Mouse (Mus musculus): ENCODE measurements at regions not wholly inside any gene's neighbourhood (a gene's known extent, or its start where the extent isn't known, plus 50 kb on each side); places are given as distances from the start of the nearest gene placed in this dataset.

DNA sequence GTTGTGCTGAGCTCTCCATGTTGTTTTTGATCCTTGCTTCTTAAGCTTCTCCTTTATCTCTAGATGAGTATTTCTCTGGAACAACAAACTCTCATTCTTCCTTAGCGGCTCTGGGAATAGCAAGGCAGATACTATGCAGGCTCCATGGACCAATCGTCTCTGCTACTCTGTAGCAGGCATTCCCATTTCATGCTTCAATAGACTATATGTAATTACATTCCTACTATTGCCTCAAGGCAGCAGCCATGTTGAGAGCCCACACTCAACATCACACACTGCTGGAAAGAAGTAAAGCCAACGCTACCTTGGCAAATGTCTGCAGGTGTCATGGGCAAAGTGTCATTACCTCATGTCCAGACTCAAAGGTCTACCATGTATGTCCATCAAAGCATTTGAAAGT lies 119.6 kb upstream of the E2f7 start:
- no peaks in the 10 kb centered on the region for H3K27me3 ChIP-seq (ENCODE audit: control insufficient read depth, insufficient read depth, low read length)
- no peaks in the 10 kb centered on the region for H3K4me1 ChIP-seq (ENCODE audit: control insufficient read depth, insufficient read depth, low read length)
- 88% methylated on average over 3 of the region's 3 CpGs for WGBS
- H3K4me3 ChIP-seq (replicated peaks; ENCODE audit: low read length), result no peak overlapping the region
- no peak for ATAC-seq (ENCODE audit: insufficient read depth, low FRiP score)
- no peaks in the 10 kb centered on the region for H3K36me3 ChIP-seq (ENCODE audit: control insufficient read depth, insufficient read depth, low read length)
- no peak overlapping the region for H3K27ac ChIP-seq (ENCODE audit: low read length)
- no peak overlapping the region for H3K9ac ChIP-seq (ENCODE audit: low read length)
- H3K4me2 ChIP-seq (ENCODE audit: low read depth, low read length), result no peak overlapping the region
- H3K9me3 ChIP-seq (replicated peaks; ENCODE audit: control insufficient read depth, low read length), result no peaks in the 10 kb centered on the region

- Histone ChIP-seq H3K27me3 (ENCODE audit: control insufficient read depth, insufficient read depth, low read length) (no peaks in the 10 kb centered on the region), H3K4me3 (replicated peaks; ENCODE audit: low read length) (no peak overlapping the region), H3K27ac (ENCODE audit: low read length) (no peak overlapping the region), H3K36me3 (ENCODE audit: control insufficient read depth, insufficient read depth, low read length) (no peaks in the 10 kb centered on the region), H3K4me2 (ENCODE audit: low read depth, low read length) (no peak overlapping the region), H3K9ac (ENCODE audit: low read length) (no peak overlapping the region), H3K4me1 (ENCODE audit: control insufficient read depth, insufficient read depth, low read length) (no peaks in the 10 kb centered on the region), H3K9me3 (replicated peaks; ENCODE audit: control insufficient read depth, low read length) (no peaks in the 10 kb centered on the region)
- 66% methylated on average over 10 of the region's 10 CpGs for WGBS
- no peak for ATAC-seq (ENCODE audit: insufficient read depth, low FRiP score)
Measured at GRCm38 (mm10) chr10:110640406-110640805, 104.8 kb upstream of the E2f7 start.

- H3K27me3 ChIP-seq (ENCODE audit: control insufficient read depth, insufficient read depth, low read length), result no peaks in the 10 kb centered on the region
- 86% methylated on average over 19 of the region's 19 CpGs for WGBS
- H3K4me3 ChIP-seq (replicated peaks; ENCODE audit: low read length), result no peak overlapping the region
Measured at GRCm38 (mm10) chr10:110642065-110642690, 103.1 kb upstream of the E2f7 start.

GRCm38 (mm10) chr10:110647603-110648002 lies 97.6 kb upstream of the E2f7 start:
- H3K4me3 ChIP-seq (replicated peaks; ENCODE audit: low read length), result no peak overlapping the region
- no peak overlapping the region for H3K4me2 ChIP-seq (ENCODE audit: low read depth, low read length)
- no peak overlapping the region for H3K9ac ChIP-seq (ENCODE audit: low read length)
- H3K36me3 ChIP-seq (ENCODE audit: control insufficient read depth, insufficient read depth, low read length), result no peaks in the 10 kb centered on the region
- H3K9me3 ChIP-seq (replicated peaks; ENCODE audit: control insufficient read depth, low read length), result no peaks in the 10 kb centered on the region
- 84% methylated on average over 7 of the region's 7 CpGs for WGBS
- no peak for ATAC-seq (ENCODE audit: insufficient read depth, low FRiP score)
- H3K27me3 ChIP-seq (ENCODE audit: control insufficient read depth, insufficient read depth, low read length), result no peaks in the 10 kb centered on the region
- H3K4me1 ChIP-seq (ENCODE audit: control insufficient read depth, insufficient read depth, low read length), result no peaks in the 10 kb centered on the region
- H3K27ac ChIP-seq (ENCODE audit: low read length), result no peak overlapping the region

More at GRCm38 (mm10) chr10:110642065-110642690, 103.1 kb upstream of the E2f7 start:
- Histone ChIP-seq H3K4me2 (ENCODE audit: low read depth, low read length) (no peak overlapping the region), H3K36me3 (ENCODE audit: control insufficient read depth, insufficient read depth, low read length) (no peaks in the 10 kb centered on the region), H3K9ac (ENCODE audit: low read length) (no peak overlapping the region), H3K4me1 (ENCODE audit: control insufficient read depth, insufficient read depth, low read length) (no peaks in the 10 kb centered on the region), H3K27ac (ENCODE audit: low read length) (no peak overlapping the region), H3K9me3 (replicated peaks; ENCODE audit: control insufficient read depth, low read length) (no peaks in the 10 kb centered on the region)
- ATAC-seq (ENCODE audit: insufficient read depth, low FRiP score), result no peak

DNA sequence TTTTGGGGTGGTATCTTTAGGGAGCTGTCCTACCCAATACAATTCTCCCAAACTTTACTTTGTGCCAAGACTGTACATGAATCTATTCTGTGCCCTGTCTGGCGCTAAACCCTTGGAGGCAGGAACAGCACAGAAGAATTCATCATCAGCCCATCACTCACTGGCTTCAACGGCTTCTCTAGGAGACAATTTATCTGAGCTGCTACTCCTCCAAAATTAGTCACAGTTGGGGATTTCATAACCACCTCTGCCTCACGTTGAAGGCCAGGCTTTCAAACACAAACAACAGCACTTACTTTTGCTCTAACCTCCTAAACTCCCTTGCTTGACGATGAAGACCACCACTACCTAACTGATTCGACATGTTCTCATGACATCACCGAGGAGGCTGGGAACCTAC lies 95.1 kb upstream of the E2f7 start:
- Histone ChIP-seq H3K4me3 (replicated peaks; ENCODE audit: low read length) (no peak overlapping the region), H3K9me3 (replicated peaks; ENCODE audit: control insufficient read depth, low read length) (no peaks in the 10 kb centered on the region), H3K36me3 (ENCODE audit: control insufficient read depth, insufficient read depth, low read length) (no peaks in the 10 kb centered on the region), H3K27ac (ENCODE audit: low read length) (no peak overlapping the region), H3K4me2 (ENCODE audit: low read depth, low read length) (no peak overlapping the region), H3K9ac (ENCODE audit: low read length) (no peak overlapping the region), H3K4me1 (ENCODE audit: control insufficient read depth, insufficient read depth, low read length) (no peaks in the 10 kb centered on the region), H3K27me3 (ENCODE audit: control insufficient read depth, insufficient read depth, low read length) (no peaks in the 10 kb centered on the region)
- no peak for ATAC-seq (ENCODE audit: insufficient read depth, low FRiP score)
- 65% methylated on average over 6 of the region's 6 CpGs for WGBS

- no peak overlapping the region for H3K27ac ChIP-seq (ENCODE audit: low read length)
- H3K9me3 ChIP-seq (replicated peaks; ENCODE audit: control insufficient read depth, low read length), result no peaks in the 10 kb centered on the region
- no peak overlapping the region for H3K4me2 ChIP-seq (ENCODE audit: low read depth, low read length)
Measured at GRCm38 (mm10) chr10:110650851-110651250, 94.4 kb upstream of the E2f7 start.

DNA sequence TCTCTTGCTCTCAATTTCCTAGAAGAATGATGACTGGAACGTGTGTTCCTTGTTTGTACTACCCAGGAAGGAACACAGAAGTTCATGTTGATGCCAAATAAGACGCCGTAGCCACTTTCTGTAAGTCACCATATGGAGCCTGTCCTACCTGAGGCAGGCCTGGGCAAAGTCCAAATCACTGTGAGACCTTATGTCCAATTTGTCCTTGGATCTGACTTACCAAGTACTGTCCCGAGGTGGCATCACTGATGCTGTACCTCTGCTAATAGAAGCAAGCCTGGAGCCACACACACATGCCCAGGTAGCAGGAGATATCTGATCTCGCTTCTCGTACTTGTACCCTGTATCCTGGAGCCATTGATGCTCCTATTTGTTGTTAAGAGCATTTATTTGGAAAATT lies 91.2 kb upstream of the E2f7 start:
- H3K9ac ChIP-seq (ENCODE audit: low read length), result no peak overlapping the region
- no peak for ATAC-seq (ENCODE audit: insufficient read depth, low FRiP score)
- H3K9me3 ChIP-seq (replicated peaks; ENCODE audit: control insufficient read depth, low read length), result no peaks in the 10 kb centered on the region
- no peaks in the 10 kb centered on the region for H3K4me1 ChIP-seq (ENCODE audit: control insufficient read depth, insufficient read depth, low read length)
- WGBS, result 82% methylated on average over 6 of the region's 6 CpGs
- H3K27me3 ChIP-seq (ENCODE audit: control insufficient read depth, insufficient read depth, low read length), result no peaks in the 10 kb centered on the region
- H3K27ac ChIP-seq (ENCODE audit: low read length), result no peak overlapping the region
- no peak overlapping the region for H3K4me3 ChIP-seq (replicated peaks; ENCODE audit: low read length)
- H3K36me3 ChIP-seq (ENCODE audit: control insufficient read depth, insufficient read depth, low read length), result no peaks in the 10 kb centered on the region
- H3K4me2 ChIP-seq (ENCODE audit: low read depth, low read length), result no peak overlapping the region

More at GRCm38 (mm10) chr10:110650851-110651250, 94.4 kb upstream of the E2f7 start:
- no peak overlapping the region for H3K9ac ChIP-seq (ENCODE audit: low read length)
- no peak for ATAC-seq (ENCODE audit: insufficient read depth, low FRiP score)
- H3K36me3 ChIP-seq (ENCODE audit: control insufficient read depth, insufficient read depth, low read length), result no peaks in the 10 kb centered on the region
- no peaks in the 10 kb centered on the region for H3K27me3 ChIP-seq (ENCODE audit: control insufficient read depth, insufficient read depth, low read length)
- no peak overlapping the region for H3K4me3 ChIP-seq (replicated peaks; ENCODE audit: low read length)
- no peaks in the 10 kb centered on the region for H3K4me1 ChIP-seq (ENCODE audit: control insufficient read depth, insufficient read depth, low read length)

GRCm38 (mm10) chr10:110658153-110658695 lies 87.0 kb upstream of the E2f7 start:
- Histone ChIP-seq H3K27me3 (ENCODE audit: control insufficient read depth, insufficient read depth, low read length) (no peaks in the 10 kb centered on the region), H3K27ac (ENCODE audit: low read length) (no peak overlapping the region), H3K4me3 (replicated peaks; ENCODE audit: low read length) (no peak overlapping the region), H3K9me3 (replicated peaks; ENCODE audit: control insufficient read depth, low read length) (no peaks in the 10 kb centered on the region), H3K4me1 (ENCODE audit: control insufficient read depth, insufficient read depth, low read length) (no peaks in the 10 kb centered on the region), H3K9ac (ENCODE audit: low read length) (no peak overlapping the region), H3K36me3 (ENCODE audit: control insufficient read depth, insufficient read depth, low read length) (no peaks in the 10 kb centered on the region), H3K4me2 (ENCODE audit: low read depth, low read length) (no peak overlapping the region)
- WGBS, result 87% methylated on average over 4 of the region's 4 CpGs
- no peak for ATAC-seq (ENCODE audit: insufficient read depth, low FRiP score)

- H3K9ac ChIP-seq (ENCODE audit: low read length), result no peak overlapping the region
- H3K36me3 ChIP-seq (ENCODE audit: control insufficient read depth, insufficient read depth, low read length), result no peaks in the 10 kb centered on the region
- no peaks in the 10 kb centered on the region for H3K27me3 ChIP-seq (ENCODE audit: control insufficient read depth, insufficient read depth, low read length)
- no peaks in the 10 kb centered on the region for H3K9me3 ChIP-seq (replicated peaks; ENCODE audit: control insufficient read depth, low read length)
- no peak overlapping the region for H3K4me2 ChIP-seq (ENCODE audit: low read depth, low read length)
- no peaks in the 10 kb centered on the region for H3K4me1 ChIP-seq (ENCODE audit: control insufficient read depth, insufficient read depth, low read length)
- H3K4me3 ChIP-seq (replicated peaks; ENCODE audit: low read length), result no peak overlapping the region
- 59% methylated on average over 4 of the region's 4 CpGs for WGBS
- H3K27ac ChIP-seq (ENCODE audit: low read length), result no peak overlapping the region
- ATAC-seq (ENCODE audit: insufficient read depth, low FRiP score), result no peak
Measured at GRCm38 (mm10) chr10:110676503-110676902, 68.7 kb upstream of the E2f7 start.

Data from stomach, embryonic 16.5 days (tissue).